Mouse (Mus musculus) forebrain, embryonic 11.5 days (tissue): Measurements from ENCODE around the gene March8. TPM values are rescaled to one million over a fixed set of nuclear protein-coding genes. Genes with fewer than 3 reads are reported as not detected.

Experiments
- ATAC-seq: fragments of 200-750 bp; cut with Nextera tagmentation; replicated peaks from 2 replicates; pipeline ENCODE4 v1.8.0; 2017; ENCODE audit warnings: moderate TSS enrichment; ENCODE audit not compliant: low FRiP score
- DNase-seq: peaks from one replicate; pipeline ENCODE4 v3.0.0-alpha.2; 2017; ENCODE audit warnings: low spot score
- H3K27ac ChIP-seq: fragments of 300-500 bp; sonication (generic); 2 replicates; pipeline ENCODE4 v1.5.1; 2014; ENCODE audit warnings: low read depth, low read length
- H3K27me3 ChIP-seq: fragments of 300-500 bp; sonication (generic); 2 replicates; pipeline ENCODE4 v1.6.1; 2014; ENCODE audit warnings: mild to moderate bottlenecking, low read length, mixed read lengths; ENCODE audit not compliant: control insufficient read depth, insufficient read depth
- H3K36me3 ChIP-seq: fragments of 300-500 bp; sonication (generic); 2 replicates; pipeline ENCODE4 v1.6.1; 2014; ENCODE audit warnings: mild to moderate bottlenecking, low read length, moderate library complexity, mixed read lengths; ENCODE audit not compliant: control insufficient read depth, insufficient read depth
- H3K4me1 ChIP-seq: fragments of 300-500 bp; sonication (generic); replicated peaks from 2 replicates; pipeline ENCODE4 v1.6.1; 2014; ENCODE audit warnings: low read length, mixed read lengths; ENCODE audit not compliant: control insufficient read depth, insufficient read depth
- H3K4me2 ChIP-seq: fragments of 300-500 bp; sonication (generic); 2 replicates; pipeline ENCODE4 v1.6.1; 2014; ENCODE audit warnings: low read depth, mild to moderate bottlenecking, low read length, moderate library complexity, mixed read lengths; ENCODE audit not compliant: severe bottlenecking
- H3K4me3 ChIP-seq: fragments of 300-500 bp; sonication (generic); 2 replicates; pipeline ENCODE4 v1.5.1; 2014; ENCODE audit warnings: low read depth, low read length
- H3K9ac ChIP-seq: fragments of 300-500 bp; sonication (generic); 2 replicates; pipeline ENCODE4 v1.6.1; 2014; ENCODE audit warnings: low read length
- H3K9me3 ChIP-seq: fragments of 300-500 bp; sonication (generic); 2 replicates; pipeline ENCODE4 v1.6.1; 2016; ENCODE audit warnings: low read length, mixed read lengths; ENCODE audit not compliant: control insufficient read depth
- WGBS: fragments of 180-500 bp; shearing (Covaris S2); extraction: QIAGEN DNeasy Blood & Tissue Kit; methylation state at CpG from one replicate; pipeline ENCODE4 v1.1.7; 2014; 5-methylcytosine and 5-hydroxymethylcytosine counted together
- polyA plus RNA-seq: library from polyadenylated mRNA; unstranded; fragments of >200 nt; fragmentation: Nextera tagmentation; extraction: Ambion mirVana; gene quantifications from 2 replicates; pipeline ENCODE4 v1.2.1, GENCODE M21; 2014

Gene March8
- polyA plus RNA-seq, 1 experiment from 2014 or later = 35.8 TPM

DNA sequence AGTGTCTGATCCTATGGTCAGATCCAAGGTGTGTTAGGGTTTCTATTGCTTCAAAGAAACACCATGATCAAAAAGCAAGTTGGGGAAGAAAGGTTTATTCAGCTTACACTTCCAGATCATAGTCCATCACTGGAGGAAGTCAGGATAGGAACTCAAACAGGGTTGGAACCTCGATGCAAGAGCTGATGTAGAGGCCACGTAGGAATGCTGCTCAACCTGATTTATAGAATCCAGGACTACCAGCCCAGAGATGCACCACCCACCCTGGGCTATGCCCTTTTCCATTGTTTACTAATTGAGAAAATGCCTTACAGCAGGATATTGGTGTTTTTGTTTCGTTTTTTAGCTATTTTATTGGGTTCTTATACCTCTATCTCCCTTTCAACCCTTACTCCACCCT is 23.6 kb downstream of the March8 start:
- no peak for ATAC-seq
- Histone ChIP-seq H3K9me3 (no peaks in the 10 kb centered on the region), H3K9ac (no peak overlapping the region), H3K36me3 (no peaks in the 10 kb centered on the region), H3K4me1 (no peaks in the 10 kb centered on the region), H3K27ac (no peak overlapping the region), H3K4me3 (no peak overlapping the region), H3K4me2 (no peak overlapping the region), H3K27me3 (no peaks in the 10 kb centered on the region)
- no peak for DNase-seq
- 90% methylated on average over 3 of the region's 3 CpGs for WGBS

- Histone ChIP-seq H3K27me3 (no peaks in the 10 kb centered on the region), H3K36me3 (no peaks in the 10 kb centered on the region), H3K9me3 (no peaks in the 10 kb centered on the region), H3K27ac (no peak overlapping the region), H3K4me2 (no peak overlapping the region), H3K4me3 (no peak overlapping the region), H3K9ac (no peak overlapping the region), H3K4me1 (no peaks in the 10 kb centered on the region)
- DNase-seq (no peak), ATAC-seq (no peak)
- 94% methylated on average over 4 of the region's 4 CpGs for WGBS
Observed at GRCm38 (mm10) chr6:116361993-116362392, 24.2 kb downstream of the March8 start.

- Histone ChIP-seq H3K27ac (no peak overlapping the region), H3K9ac (no peak overlapping the region), H3K4me1 (no peaks in the 10 kb centered on the region), H3K27me3 (no peaks in the 10 kb centered on the region), H3K36me3 (no peaks in the 10 kb centered on the region), H3K4me3 (no peak overlapping the region), H3K9me3 (no peaks in the 10 kb centered on the region), H3K4me2 (no peak overlapping the region)
- ATAC-seq = no peak
- 89% methylated on average over 11 of the region's 11 CpGs for WGBS
- no peak for DNase-seq
Observed at GRCm38 (mm10) chr6:116367971-116368370, 30.1 kb downstream of the March8 start.

GRCm38 (mm10) chr6:116369811-116370210 is 32.0 kb downstream of the March8 start:
- DNase-seq (no peak), ATAC-seq (no peak)
- Histone ChIP-seq H3K36me3 (no peaks in the 10 kb centered on the region), H3K9ac (no peak overlapping the region), H3K4me3 (no peak overlapping the region), H3K4me1 (no peaks in the 10 kb centered on the region), H3K4me2 (no peak overlapping the region), H3K27ac (no peak overlapping the region), H3K27me3 (no peaks in the 10 kb centered on the region), H3K9me3 (no peaks in the 10 kb centered on the region)
- 90% methylated on average over 1 of the region's 1 CpGs for WGBS

GRCm38 (mm10) chr6:116370216-116370976 is 32.6 kb downstream of the March8 start:
- Histone ChIP-seq H3K27ac (no peak overlapping the region), H3K9ac (no peak overlapping the region), H3K36me3 (no peaks in the 10 kb centered on the region), H3K4me3 (no peak overlapping the region), H3K4me1 (no peaks in the 10 kb centered on the region), H3K4me2 (no peak overlapping the region), H3K9me3 (no peaks in the 10 kb centered on the region), H3K27me3 (no peaks in the 10 kb centered on the region)
- WGBS = 91% methylated on average over 6 of the region's 6 CpGs
- 0 out of 2 replicates have a peak, but pooled peaks have one; percentile 10 for ATAC-seq
- DNase-seq = no peak

DNA sequence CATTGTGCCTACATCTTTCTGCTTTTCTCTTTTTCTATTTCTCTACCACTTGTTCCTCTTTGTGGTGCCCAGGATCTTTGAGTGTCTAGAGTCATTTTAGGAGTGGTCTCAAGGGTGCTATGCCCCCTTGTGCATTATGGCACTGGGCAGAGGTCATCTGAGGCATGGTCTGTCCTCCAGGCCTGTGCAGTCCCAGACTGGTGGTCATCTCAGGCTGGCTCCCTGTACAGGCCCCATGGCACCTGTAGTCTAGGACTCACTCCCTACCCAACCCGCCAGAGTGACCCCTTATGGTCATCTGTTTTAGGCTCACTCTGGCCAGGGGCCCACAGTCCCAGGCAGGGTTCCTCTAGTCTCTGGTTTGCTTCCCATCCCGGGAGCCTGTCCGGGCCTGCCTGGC is 33.7 kb downstream of the March8 start:
- H3K9ac ChIP-seq = no peak overlapping the region
- H3K4me2 ChIP-seq = no peak overlapping the region
- H3K4me3 ChIP-seq = no peak overlapping the region
- H3K36me3 ChIP-seq = no peaks in the 10 kb centered on the region
- H3K4me1 ChIP-seq = no peaks in the 10 kb centered on the region
- DNase-seq (no peak), ATAC-seq (no peak)
- 90% methylated on average over 3 of the region's 3 CpGs for WGBS
- no peaks in the 10 kb centered on the region for H3K9me3 ChIP-seq
- H3K27me3 ChIP-seq = no peaks in the 10 kb centered on the region
- H3K27ac ChIP-seq = no peak overlapping the region

- WGBS = 97% methylated on average over 1 of the region's 1 CpGs
- no peak overlapping the region for H3K4me2 ChIP-seq
- ATAC-seq (no peak), DNase-seq (no peak)
- no peaks in the 10 kb centered on the region for H3K4me1 ChIP-seq
- H3K36me3 ChIP-seq = no peaks in the 10 kb centered on the region
- H3K9ac ChIP-seq = no peak overlapping the region
- H3K27ac ChIP-seq = no peak overlapping the region
- no peaks in the 10 kb centered on the region for H3K27me3 ChIP-seq
- no peaks in the 10 kb centered on the region for H3K9me3 ChIP-seq
- H3K4me3 ChIP-seq = no peak overlapping the region
Observed at GRCm38 (mm10) chr6:116374136-116374535, 36.3 kb downstream of the March8 start.

GRCm38 (mm10) chr6:116374618-116375017 is 36.8 kb downstream of the March8 start:
- H3K4me2 ChIP-seq = no peak overlapping the region
- no peaks in the 10 kb centered on the region for H3K9me3 ChIP-seq
- DNase-seq = no peak
- H3K36me3 ChIP-seq = no peaks in the 10 kb centered on the region
- no peak for ATAC-seq
- H3K9ac ChIP-seq = no peak overlapping the region
- no peaks in the 10 kb centered on the region for H3K27me3 ChIP-seq
- H3K4me1 ChIP-seq = no peaks in the 10 kb centered on the region
- H3K4me3 ChIP-seq = no peak overlapping the region
- no peak overlapping the region for H3K27ac ChIP-seq

- H3K36me3 ChIP-seq = no peaks in the 10 kb centered on the region
- ATAC-seq = no peak
- no peaks in the 10 kb centered on the region for H3K4me1 ChIP-seq
- DNase-seq = no peak
- H3K9ac ChIP-seq = no peak overlapping the region
- no peak overlapping the region for H3K27ac ChIP-seq
- 91% methylated on average over 7 of the region's 7 CpGs for WGBS
- no peak overlapping the region for H3K4me2 ChIP-seq
- H3K27me3 ChIP-seq = no peaks in the 10 kb centered on the region
- no peak overlapping the region for H3K4me3 ChIP-seq
- H3K9me3 ChIP-seq = no peaks in the 10 kb centered on the region
Observed at GRCm38 (mm10) chr6:116378892-116379291, 41.1 kb downstream of the March8 start.
